Mouse (Mus musculus) heart, postnatal 0 days (tissue): ENCODE measurements around the gene Sept9. TPM values are rescaled to one million over a fixed set of nuclear protein-coding genes. Genes with fewer than 3 reads are reported as not detected.
A peak's percentile ranks its signal among the peaks of the same experiment; 100 is the strongest.
"Not testable (repeated sequence)": the region's sequence is repeated elsewhere in the genome, so short reads cannot be mapped to it uniquely, and the experiment has no call there.

Experiments used
- ATAC-seq: fragments of 200-750 bp; cut with Nextera tagmentation; 2 replicates; pipeline ENCODE4 v1.8.0; 2017; ENCODE audit warnings: low read depth, moderate number of reproducible peaks, moderate library complexity; ENCODE audit not compliant: insufficient read depth
- DNase-seq: peaks from one replicate; pipeline ENCODE4 v3.0.0-alpha.2; 2016; ENCODE audit warnings: low spot score
- H3K27ac ChIP-seq: fragments of 300-500 bp; sonication (generic); 2 replicates; pipeline ENCODE4 v1.5.1; 2014; ENCODE audit warnings: low read depth, mild to moderate bottlenecking
- H3K27me3 ChIP-seq: fragments of 300-500 bp; sonication (generic); 2 replicates; pipeline ENCODE4 v1.6.1; 2014; ENCODE audit warnings: low read length, mixed read lengths; ENCODE audit not compliant: control insufficient read depth, insufficient read depth
- H3K36me3 ChIP-seq: fragments of 300-500 bp; sonication (generic); replicated peaks from 2 replicates; pipeline ENCODE4 v1.6.1; 2014; ENCODE audit warnings: low read length, mixed read lengths; ENCODE audit not compliant: control insufficient read depth, insufficient read depth
- H3K4me1 ChIP-seq: fragments of 300-500 bp; sonication (generic); 2 replicates; pipeline ENCODE4 v1.6.1; 2014; ENCODE audit warnings: antibody characterized with exemption; ENCODE audit not compliant: control insufficient read depth, insufficient read depth
- H3K4me2 ChIP-seq: fragments of 300-500 bp; sonication (generic); 2 replicates; pipeline ENCODE4 v1.6.1; 2014; ENCODE audit warnings: low read depth, mild to moderate bottlenecking, low read length, moderate library complexity
- H3K4me3 ChIP-seq: fragments of 300-500 bp; sonication (generic); 2 replicates; pipeline ENCODE4 v1.5.1; 2014; ENCODE audit warnings: low read depth, low read length
- H3K9ac ChIP-seq: fragments of 300-500 bp; sonication (generic); replicated peaks from 2 replicates; pipeline ENCODE4 v1.6.1; 2014; ENCODE audit warnings: low read depth, low read length, mixed read lengths
- H3K9me3 ChIP-seq: fragments of 300-500 bp; sonication (generic); replicated peaks from 2 replicates; pipeline ENCODE4 v1.6.1; 2016; ENCODE audit warnings: low read length; ENCODE audit not compliant: control insufficient read depth
- CTCF ChIP-seq: IDR thresholded peaks from 2 replicates; pipeline ENCODE4 v1.5.1; 2016; ENCODE audit warnings: antibody characterized with exemption, control low read depth, low read depth
- EP300 ChIP-seq: IDR thresholded peaks from 2 replicates; pipeline ENCODE4 v1.6.1; 2016; ENCODE audit warnings: antibody characterized with exemption, low read depth
- WGBS: fragments of 180-500 bp; shearing (Covaris S2); extraction: QIAGEN DNeasy Blood & Tissue Kit; methylation state at CpG from one replicate; pipeline ENCODE4 v1.1.7; 2014; 5-methylcytosine and 5-hydroxymethylcytosine counted together
- polyA plus RNA-seq: library from polyadenylated mRNA; unstranded; fragments of >200 nt; fragmentation: Nextera tagmentation; extraction: Ambion mirVana; gene quantifications from 2 replicates; pipeline ENCODE4 v1.2.1, GENCODE M21; 2015
- total RNA-seq: library from RNA; depleted of rRNA; stranded (reverse); fragments of >200 nt; gene quantifications from 2 replicates; pipeline ENCODE4 v1.2.3, GENCODE M21; 2014; ENCODE audit warnings: low replicate concordance

Sept9 gene
- total and polyA plus RNA-seq, 2 experiments from 2014 or later: 31.6 to 64.2 TPM

DNA sequence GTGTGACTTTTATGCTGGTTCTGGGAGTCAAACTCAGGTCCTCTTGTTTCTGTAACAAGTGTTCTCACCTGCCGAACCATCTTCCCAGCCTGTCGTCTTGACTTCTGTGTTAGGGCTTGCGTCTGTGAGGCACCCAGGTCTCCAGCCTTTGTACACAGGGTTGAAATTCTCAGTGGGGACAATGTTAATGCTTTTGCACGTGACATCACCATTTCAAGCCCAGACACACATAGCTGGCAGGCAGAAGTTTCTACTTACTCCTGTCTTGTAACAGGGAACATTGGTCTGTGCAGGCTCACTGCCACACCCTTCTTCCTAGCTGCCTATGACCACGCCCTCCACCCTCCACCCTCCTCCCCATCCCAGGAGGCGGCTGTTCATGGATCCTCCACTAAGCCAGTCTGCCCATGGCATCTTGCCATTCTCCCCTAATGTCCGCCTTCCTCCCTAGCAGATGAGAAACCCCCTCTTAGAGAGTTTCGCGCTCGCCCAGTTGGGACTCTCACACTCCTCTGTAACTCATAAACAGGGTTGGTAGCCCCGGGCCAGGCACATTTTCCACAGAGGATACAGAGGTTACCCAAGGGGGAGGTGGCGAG, 124.6 kb downstream of the Sept9 start:
- 77% methylated on average over 12 of the region's 12 CpGs for WGBS

DNA sequence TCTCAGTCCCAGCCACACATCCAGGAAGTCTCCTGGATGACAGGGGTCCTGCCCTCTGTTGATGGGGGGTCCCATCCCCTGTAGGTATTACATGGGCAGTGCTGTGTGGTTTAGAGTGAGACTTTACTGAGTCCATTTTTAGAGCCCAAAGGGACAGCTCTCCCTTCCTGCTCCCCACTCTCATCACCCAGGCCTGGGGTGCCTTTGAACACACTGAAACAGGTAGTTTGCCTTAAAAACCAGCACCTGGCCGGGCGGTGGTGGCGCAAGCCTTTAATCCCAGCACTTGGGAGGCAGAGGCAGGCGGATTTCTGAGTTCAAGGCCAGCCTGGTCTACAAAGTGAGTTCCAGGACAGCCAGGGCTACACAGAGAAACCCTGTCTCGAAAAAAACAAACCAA, 125.3 kb downstream of the Sept9 start:
- 94% methylated on average over 5 of the region's 5 CpGs for WGBS
- not testable (repeated sequence) for DNase-seq, H3K9me3 ChIP-seq, H3K4me3 ChIP-seq, H3K4me2 ChIP-seq, ATAC-seq, H3K27me3 ChIP-seq, H3K27ac ChIP-seq, H3K36me3 ChIP-seq, H3K9ac ChIP-seq
- H3K4me1 ChIP-seq: peaks cover 32% of the 10 kb centered on the region

More for the DNA sequence above, 124.6 kb downstream of the Sept9 start:
- TF ChIP-seq EP300 (no peak), CTCF (no peak)
- H3K9me3 ChIP-seq: no peaks in the 10 kb centered on the region
- H3K9ac ChIP-seq: no peak overlapping the region
- no peak overlapping the region for H3K4me2 ChIP-seq
- DNase-seq (no peak), ATAC-seq (no peak)
- H3K36me3 ChIP-seq: no peaks in the 10 kb centered on the region
- no peak overlapping the region for H3K27ac ChIP-seq
- H3K27me3 ChIP-seq: no peaks in the 10 kb centered on the region
- no peak overlapping the region for H3K4me3 ChIP-seq
- peaks cover 33% of the 10 kb centered on the region for H3K4me1 ChIP-seq

DNA sequence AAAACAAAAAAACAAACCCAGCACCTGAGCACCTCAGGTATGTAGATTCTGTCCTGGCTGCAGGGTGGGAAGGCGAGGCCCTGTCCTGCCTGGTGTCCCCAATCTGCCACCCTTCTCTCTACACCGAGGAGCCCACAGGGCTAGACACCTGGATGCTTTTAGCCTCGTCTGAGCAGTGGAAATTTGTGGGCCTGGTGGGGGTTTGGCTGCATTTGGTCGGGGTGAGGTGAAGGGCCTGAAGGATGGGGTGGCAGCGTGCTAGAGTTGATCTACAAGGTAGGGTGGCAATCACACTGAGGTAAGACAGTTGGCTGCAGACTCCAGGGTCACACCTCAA, 125.6 kb downstream of the Sept9 start:
- 80% methylated on average over 5 of the region's 5 CpGs for WGBS
- Histone ChIP-seq H3K27ac (no peak overlapping the region; the same call in 1 of the 2 replicates), H3K27me3 (no peaks in the 10 kb centered on the region), H3K36me3 (no peaks in the 10 kb centered on the region), H3K9ac (no peak overlapping the region), H3K9me3 (no peaks in the 10 kb centered on the region), H3K4me2 (no peak overlapping the region), H3K4me1 (peaks cover 29% of the 10 kb centered on the region), H3K4me3 (no peak overlapping the region)
- DNase-seq: no peak
- ATAC-seq: no peak
- no peak for TF ChIP-seq CTCF
- TF ChIP-seq EP300: no peak

DNA sequence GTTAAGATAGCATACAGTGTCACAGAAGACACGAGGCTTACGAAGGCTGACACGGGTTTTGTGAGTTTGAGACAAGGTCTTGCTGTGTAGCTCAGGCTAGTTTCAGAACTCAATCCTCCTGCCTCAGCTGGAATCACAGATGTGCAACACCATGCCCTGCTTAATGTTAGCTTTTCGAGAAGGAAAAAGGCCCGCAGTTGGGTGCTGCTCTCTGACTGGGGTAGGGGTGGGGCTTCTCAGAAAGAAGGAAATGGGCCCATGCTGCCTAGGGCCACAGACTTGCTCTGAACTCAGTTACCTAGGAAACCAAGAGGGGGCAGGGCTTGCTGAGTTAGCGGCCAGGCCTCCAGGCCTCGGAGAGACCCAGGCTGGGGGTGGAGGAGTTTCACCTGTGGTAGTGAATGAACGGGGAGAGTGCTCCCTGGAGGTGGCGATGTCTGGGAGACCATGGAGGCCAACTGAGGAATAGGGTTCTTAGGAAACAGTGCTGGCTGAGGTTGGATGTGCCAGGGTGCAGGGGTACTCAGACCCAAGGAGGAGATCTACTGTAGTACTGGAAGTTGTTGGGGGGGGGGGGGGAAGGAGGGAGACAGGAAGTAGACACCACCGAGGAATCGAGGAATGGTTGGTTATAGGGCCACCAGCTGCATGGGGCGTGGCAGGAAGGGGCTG, 126.1 kb downstream of the Sept9 start:
- Histone ChIP-seq H3K4me2 (no peak overlapping the region; the same call in 1 of the 2 replicates), H3K9ac (no peak overlapping the region), H3K27ac (peak overlapping the region; percentile 20; the same call in 1 of the 2 replicates), H3K36me3 (no peaks in the 10 kb centered on the region), H3K4me3 (no peak overlapping the region), H3K9me3 (no peaks in the 10 kb centered on the region), H3K27me3 (no peaks in the 10 kb centered on the region), H3K4me1 (peaks cover 24% of the 10 kb centered on the region)
- TF ChIP-seq EP300 (no peak), CTCF (no peak)
- DNase-seq (no peak), ATAC-seq (no peak)
- WGBS: 56% methylated on average over 12 of the region's 12 CpGs

DNA sequence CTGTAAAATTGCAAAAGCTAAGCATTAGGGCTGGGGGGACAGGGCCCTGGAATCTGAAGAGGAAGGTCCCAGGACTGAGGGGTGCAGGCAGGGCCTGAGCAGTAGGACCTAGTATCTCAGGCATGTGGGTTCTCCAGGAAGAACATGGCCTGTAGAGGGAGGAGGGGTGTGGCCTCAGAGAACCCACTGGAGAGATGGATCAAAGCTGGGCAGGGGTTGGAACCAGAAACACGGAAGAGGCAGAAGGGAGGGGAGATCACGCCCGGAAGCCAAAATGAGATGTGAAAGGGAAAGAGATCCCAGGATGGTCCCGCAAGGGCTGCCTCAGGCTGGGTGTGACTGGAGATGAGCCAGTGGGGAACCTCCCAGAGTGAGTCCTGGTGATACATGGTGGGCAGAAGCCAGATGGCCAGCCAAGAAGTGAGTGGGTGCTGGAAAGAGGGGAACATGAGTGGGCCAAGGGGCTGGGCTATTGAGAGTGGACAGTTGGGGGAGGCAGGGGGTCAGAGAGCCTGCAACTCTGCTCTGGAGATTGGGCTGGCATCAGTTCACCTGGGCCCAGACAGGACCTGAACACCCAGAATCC, 126.8 kb downstream of the Sept9 start:
- Histone ChIP-seq H3K36me3 (no peaks in the 10 kb centered on the region), H3K9ac (no peak overlapping the region), H3K4me2 (no peak overlapping the region; the same call in 1 of the 2 replicates), H3K4me3 (no peak overlapping the region), H3K27ac (peak overlapping the region; percentile 53; the same call in 1 of the 2 replicates), H3K4me1 (peaks cover 30% of the 10 kb centered on the region), H3K27me3 (no peaks in the 10 kb centered on the region), H3K9me3 (no peaks in the 10 kb centered on the region)
- DNase-seq (no peak), ATAC-seq (no peak)
- TF ChIP-seq EP300 (no peak), CTCF (peak; percentile 16; the same call in 1 of the 2 replicates)
- WGBS: 61% methylated on average over 4 of the region's 4 CpGs
